Mouse (Mus musculus): ENCODE data around the gene Flywch1.
"Not testable (repeated sequence)": the region's sequence is repeated elsewhere in the genome, so short reads cannot be mapped to it uniquely, and the experiment has no call there.

Gene Flywch1

DNA sequence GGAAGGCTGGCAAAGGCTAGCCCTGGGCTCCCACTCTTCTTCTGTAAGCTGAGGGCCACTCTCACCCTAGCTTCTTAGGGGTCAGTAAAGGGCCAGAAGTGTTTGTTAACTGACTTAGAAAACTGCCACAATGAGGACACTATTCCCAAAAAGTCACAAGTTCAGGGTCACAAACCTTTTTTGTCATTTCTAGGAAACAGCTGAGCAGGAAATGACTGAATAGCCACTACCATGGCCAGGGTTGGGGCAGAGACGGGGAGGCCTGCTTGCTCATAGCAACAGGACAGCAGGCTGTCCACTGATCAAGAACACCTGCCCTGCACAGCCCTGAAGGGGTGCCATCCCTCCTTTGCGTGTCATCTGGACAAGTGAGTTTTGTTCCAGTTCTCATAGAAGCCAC, 5.7 kb upstream of the Flywch1 start:
- no peak for DNase-seq

DNA sequence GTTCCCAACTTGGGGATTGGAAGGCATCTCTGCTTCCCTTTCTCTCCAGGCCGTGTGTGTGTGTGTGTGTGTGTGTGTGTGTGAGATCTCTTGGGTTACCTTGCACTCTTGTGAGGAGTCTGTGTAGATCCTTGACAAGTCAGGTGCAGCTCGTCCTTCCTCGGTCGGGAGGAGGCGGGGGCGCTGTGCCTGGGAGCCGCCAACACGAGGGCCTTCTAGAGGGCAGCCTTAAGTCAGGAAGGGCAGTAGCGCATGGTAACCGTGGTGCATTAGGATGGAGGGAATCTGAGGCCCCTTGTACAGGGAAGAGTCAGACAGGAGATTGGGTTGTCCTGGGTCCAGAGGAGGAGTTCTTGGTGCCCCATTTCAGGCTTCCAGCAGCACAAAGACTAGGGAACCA, 4.8 kb upstream of the Flywch1 start:
- no peak for DNase-seq

DNA sequence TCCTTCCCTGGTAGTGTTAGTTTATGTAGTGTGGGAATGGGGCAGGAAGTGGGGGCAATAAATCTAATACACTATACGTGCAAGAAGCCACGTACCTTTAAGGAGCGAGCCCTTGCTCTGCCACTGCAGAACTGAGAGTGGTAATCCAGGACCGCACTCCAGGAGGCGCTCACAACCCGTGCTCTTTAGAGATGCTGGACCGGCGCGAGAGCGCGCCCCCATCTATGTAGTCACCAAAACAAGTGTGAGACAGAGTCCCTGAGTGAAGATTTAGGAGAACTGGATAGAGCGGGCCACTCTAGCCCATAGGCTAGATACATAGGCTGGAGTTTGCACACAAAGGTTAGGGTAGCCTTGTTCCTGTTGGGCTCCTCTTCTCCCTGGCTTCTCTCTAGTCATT, 2.7 kb upstream of the Flywch1 start:
- DNase-seq = peak; percentile 84 to 88

DNA sequence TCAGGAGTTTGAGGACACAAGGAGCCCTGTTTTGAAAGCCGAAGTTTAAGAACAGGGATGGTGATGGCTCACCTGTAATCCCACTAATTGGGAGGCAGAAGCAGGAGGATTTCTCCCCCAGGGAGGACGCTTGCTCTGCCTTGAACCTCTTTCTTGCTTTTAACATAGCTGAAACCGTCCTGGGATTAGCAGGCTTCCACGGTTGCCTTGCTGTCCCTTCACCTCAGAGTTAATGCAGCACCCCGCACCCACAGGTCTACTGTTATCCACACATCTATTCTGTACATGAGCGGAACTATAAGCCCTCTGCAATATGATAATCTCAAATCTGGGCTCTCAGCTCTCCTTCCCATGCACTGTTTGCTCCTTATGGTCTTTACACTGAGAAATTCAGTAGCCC, 2.3 kb upstream of the Flywch1 start:
- no peak for DNase-seq

DNA sequence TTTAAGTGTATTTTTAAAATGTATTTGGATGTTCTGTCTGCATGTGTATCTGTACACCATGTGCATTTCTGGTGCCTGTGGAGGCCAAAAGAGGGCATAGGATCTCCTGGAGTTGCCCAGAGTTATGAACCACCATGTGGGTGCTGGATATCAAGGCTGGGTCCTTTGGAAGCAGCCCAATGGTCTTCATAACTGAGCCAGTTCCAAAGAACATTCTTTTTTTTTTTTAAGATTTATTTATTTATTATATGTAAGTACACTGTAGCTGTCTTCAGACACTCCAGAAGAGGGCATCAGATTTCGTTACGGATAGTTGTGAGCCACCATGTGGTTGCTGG, 786 bp upstream of the Flywch1 start:
- not testable (repeated sequence) for DNase-seq

DNA sequence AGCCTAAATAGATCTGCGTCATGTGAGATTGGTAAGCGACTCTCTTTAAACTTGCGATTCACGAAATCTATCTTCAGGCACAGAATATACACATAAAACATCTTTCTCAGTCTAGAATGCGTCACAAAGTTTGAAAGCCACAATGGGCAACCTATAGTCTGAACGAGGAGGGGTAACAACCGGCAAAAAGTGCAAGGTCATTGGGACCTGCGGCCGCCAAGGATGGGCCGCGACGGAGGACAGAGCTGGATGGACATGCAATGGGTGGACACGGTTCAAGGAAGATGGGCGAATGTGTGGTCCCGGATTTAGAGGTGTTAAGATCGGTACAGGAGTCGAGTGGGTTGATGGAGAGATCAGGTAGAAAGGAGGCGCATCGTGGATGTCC, 512 bp downstream of the Flywch1 start:
- DNase-seq = no peak

DNA sequence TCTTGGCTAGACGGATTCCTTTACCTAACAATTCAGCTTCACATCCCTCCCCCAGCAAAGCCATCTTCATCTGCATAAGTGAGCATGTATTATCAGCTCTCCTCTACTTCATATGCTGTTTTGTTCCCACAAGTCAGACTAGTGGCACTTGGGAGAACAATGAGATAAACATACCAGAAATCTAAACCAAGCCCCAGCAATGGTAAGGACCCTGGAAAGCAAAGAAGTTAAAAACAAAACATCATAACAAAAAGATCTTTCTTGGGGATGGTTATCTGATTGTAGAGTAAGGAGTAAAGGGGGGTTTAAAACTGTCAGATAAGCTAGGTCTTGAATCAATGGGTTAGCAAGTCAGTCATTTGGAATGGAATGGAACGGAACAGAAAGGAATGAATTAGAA, 909 bp downstream of the Flywch1 start:
- no peak for DNase-seq

DNA sequence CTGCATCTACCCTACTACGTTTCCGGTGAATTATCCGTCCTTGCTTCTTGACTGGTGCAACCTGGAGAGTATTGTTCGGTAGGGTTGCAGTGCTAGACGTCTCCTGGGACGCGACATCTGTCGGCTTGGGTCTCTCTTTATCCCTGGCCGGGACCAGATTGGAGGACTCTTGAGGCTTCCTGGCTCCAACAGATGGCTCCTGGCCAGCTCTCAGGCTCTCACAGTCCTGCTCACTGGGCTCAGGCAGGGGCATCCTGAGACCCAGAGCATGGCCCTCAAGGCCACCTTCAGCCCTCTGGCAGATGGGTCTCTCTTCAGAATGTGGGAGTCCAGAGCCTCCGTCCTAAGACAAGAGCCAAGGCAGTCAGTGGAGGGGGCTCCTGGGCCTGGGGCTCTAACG, 8.4 kb downstream of the Flywch1 start:
- no peak for DNase-seq

DNA sequence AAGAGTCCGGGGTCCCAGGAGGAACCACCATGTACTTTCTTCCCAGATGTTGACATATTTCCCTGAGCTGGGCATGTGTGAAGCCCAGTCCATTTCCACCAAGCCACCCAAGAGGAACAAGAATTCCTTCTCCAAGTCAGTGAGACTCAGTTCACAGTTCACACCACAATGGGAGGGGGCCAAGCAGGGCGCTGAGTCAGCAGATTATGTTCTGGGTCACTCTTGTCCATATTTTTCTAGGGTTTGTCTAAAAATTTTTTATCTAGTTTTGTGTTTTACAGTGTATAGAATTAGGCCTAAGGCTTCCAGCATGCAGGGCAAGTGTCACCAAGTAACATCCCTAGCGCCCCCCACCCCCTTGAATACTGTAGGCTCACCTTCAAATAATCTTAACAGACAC, 10.2 kb downstream of the Flywch1 start:
- no peak for DNase-seq

DNA sequence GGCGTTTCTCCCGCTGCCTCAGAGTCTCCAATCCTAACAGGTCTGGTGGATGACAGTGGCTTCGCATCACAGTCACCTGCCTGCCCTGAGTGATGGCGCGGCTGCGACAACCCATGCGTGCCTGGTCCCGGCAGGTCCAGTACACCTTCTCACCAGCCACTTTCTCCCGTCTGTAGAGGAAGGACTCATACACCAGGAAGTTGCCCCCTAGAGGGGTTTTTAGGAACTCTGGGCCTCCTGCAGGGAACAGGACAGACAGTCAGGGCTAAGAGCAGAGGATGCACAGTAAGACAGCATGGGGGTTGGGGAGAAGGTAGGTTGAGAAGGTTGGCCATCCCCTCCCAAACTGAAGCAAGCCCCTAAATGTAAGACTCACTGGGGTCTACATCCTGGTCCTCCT, 11.2 kb downstream of the Flywch1 start:
- DNase-seq = no peak

DNA sequence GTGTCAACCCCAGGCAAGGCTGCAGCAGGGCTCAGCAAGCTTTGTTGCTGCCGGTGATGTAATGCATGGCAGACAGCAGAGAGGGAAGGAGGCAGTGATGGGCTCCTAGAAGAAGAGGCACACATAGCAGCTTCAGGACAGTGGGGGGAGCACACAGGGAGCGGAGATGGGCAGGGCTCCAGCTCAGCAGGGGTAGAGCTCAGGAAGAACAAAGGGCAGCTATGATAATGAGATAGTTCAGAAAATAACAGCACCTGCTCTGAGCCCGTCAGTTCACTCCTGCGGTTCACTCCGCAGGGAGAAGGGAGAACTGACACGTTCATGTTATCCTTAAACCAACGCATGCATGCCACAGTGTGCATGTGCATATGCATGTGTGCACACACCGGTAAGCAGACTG, 12.6 kb downstream of the Flywch1 start:
- no peak for DNase-seq

DNA sequence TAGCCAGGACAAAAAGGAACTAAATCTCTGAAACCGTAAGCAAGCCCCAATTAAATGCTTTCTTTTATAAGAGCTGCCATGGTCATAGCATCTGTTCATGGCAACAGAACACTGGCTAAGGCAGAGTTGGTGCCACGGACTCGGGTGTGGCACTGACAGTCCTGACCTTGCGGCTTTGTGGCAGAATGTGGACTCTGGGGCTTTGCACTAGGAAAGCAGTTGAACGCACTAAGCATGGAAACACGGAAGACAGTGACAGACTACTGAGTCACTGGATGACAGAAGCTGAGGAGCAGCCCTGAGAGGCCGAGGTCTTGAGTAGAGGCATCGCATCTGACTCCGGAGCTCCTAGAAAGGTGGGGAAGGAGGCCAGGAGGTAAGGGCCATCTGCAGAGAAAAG, 13.8 kb downstream of the Flywch1 start:
- no peak for DNase-seq

DNA sequence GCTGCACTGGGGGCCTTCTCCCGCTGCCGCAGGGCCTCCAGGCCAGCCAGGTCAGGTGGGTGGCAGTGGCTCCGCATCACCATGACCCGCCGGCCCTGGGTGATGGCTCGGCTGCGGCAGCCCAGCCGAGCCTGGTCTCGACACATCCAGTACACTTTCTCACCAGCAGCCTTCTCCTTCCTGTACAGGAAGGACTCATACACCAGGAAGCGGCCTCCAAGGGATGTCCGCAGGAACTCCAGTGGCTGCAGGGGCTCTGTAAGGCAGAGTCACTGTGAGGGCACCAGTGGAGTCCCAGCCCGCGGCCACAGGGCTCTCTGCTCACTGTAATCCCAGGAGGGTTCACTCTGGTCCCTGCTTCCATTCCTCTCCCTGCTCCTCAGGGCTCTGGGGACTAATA, 15.7 kb downstream of the Flywch1 start:
- DNase-seq = no peak

DNA sequence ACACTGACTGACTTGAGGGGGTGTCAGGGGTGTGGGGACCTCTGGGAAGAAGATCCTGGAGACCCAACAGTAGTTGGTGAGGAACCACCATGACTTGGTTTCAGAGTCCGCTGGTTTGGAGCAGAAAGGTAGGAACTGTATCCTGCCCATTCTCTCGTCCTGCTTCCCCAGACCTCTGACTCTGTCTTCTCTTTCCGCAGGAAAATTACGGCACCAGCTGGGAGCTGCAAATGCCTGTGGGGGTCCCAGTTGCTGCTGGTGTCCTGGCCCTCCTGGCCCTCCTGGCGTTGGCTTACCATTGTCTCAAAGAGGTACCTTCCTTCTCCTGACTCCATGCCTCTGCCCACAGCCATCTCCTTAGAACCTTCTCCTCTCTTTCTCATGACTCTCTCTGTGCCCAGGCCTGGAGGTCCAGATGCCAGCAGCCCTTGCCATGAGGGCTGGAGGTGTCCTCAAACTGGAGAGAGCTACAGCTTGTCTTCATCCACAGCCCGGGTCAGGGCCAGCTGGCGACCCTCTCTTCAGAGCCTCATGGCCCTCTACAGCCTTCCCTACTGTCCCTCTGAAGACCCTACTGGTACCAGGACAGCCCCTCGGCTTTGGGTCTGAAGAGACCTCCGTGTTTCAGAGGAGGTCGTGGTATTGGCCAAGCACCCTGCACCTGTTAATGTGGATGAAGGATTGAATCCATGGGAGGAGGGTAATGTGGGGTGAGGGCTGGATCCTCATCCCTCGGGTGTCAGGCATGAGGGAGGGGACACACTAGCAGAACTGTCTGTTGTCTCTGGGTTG, 21.8 kb downstream of the Flywch1 start:
- no peak for DNase-seq

DNA sequence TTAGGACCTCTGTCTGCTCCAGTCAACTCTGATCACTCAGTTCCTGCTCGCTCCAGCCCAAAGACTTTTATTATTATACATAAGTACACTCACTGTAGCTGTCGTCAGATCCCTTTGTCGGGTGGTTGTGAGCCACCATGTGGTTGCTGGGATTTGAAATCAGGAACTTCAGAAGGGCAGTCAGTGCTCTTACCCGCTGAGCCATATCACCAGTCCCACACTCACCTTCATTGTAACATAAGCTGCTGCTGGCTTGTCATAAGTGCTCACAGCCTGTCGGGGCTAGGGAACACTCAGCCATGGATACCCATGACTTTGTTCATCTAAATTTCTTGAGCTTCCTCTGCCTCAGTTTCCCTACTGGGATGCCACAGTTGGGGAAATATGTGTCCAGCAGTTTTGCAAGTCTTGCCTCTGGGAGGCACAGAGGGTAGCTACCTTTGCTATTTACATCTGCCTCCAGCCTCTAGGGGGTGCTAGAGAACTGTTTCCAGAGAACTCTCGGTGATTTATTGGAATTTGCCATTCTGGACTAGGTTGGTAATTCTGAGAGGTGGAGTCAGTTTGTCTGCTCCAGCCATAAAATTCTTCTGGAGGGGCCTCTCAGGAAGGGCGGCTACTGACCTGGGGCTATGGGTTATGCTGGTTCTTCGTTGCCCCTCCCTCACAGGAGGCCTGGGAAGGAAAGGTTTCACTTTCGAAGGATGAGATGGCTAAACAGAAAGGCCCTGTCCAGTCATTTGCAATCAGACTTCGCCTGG, 22.6 kb downstream of the Flywch1 start:
- DNase-seq = peak; percentile 35 to 53

DNA sequence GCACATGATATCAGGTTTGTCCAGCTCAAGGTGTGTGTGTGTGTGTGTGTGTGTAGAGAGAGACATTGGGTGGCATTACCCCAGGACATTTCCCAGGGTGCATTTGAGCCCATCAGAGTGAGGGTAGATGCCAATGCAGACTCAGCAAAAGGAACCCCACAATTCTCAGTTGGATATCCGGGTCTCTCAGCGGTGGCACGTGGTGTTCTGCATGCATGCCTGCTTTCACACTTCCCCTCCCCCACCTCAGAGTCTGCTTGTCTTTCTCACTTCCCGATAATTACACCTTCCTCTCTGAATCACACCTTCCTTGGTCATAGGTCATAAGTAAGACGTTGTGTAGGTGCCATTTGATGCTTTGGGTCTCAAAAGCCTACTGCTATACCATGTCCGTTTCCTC, 23.4 kb downstream of the Flywch1 start:
- DNase-seq = no peak

DNA sequence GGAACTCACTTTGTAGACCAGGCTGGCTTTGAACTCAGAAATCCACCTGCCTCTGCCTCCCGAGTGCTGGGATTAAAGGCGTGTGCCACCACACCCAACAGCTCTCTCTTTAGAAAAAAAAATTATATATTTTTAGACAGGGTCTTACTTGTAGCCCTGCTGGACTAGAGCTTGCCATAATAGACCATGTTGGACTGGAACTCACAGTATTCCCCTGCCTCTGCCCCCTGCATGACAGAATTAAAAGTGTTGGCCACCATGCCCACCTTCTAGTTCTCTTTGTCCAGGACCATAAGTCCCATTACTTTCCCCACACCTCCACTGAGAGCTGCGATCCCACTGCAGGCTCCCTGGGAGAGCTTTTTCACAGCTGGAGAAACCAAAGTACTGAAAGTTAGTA, 23.9 kb downstream of the Flywch1 start:
- DNase-seq = no peak

DNA sequence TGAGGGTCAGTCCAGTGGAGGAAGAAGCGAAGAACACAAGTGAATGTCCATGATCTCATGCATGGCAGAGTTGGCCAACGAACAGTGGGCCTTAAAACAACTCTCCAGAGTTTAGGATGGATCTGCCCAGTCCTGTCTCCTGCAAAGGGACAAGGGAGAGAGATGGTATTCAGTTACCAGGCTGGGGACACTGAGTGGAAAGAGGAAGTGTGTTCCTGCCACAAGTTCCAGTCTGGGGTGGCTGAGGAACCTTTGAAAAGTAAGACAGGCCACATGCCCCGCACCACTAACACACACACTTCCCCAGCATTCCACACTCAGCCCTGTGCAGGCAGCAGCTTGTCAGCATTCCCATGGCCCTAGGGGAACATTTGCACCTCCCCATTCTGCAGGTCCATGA, 24.6 kb downstream of the Flywch1 start:
- no peak for DNase-seq

DNA sequence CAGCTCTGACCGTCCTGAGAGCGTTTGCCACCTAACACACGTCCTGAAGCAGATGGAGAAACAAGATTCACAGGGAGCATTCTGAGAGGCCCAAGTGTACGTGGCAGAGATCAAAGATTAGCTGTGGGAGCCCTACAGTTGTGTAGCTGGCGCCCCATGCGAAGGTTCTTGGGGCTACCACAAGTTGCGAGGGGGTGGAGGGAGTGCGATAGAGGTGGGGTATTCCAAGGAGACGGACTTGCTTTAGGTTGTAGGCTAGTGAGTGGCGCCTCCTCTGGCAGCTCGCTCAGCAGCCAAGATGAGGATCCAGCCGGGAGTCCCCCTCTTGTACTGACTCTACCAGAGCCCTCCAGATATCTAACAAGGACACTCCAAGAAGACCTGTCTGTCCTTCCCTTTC, 25.1 kb downstream of the Flywch1 start:
- peak; percentile 21 to 41 for DNase-seq

DNA sequence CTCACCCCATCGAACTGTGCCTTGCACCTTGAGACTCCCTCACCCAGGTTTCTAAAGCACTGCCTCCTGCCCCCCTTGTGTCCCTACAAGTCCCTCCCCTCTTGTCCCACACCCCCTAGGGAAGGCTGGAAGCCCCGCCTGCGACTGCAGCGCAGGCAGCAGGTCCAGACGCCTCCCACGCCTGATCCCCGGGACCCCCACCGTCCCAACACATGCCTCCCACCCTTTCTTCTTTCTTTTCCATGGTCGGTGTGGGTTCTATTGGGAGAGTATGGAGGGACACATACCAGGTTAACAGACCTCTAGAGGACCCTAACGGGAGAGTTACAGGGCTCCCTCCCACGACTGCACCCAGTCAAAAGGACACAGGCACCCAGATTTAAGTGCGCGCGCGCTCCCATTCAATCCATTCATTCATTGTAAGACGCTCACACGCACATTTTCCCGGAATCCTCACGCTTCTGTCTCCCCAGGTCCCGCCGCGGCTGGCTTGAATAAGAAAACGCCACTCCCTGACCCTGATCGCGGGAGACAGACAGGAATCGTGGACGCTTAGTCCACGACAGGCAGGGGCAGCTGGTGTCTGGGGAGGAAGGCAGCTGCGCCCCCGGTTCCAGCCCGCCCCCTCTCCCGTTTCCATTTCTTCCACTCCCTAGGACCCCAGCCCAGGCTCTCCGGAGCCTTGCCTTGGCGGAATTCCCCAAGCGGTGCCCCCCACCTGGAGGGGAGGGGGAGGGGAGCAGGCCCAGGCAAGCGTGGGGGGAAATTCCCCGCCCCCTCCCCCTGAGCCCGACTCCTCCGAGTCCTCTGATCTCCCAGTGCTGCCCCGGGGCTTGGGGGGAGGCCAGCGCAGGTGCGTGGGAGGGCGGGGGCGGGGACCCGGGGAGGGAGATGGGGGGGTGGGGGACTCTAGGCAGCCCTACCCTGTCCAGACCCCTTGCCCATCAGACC, 25.8 kb downstream of the Flywch1 start, which contains the start of gene Kremen2:
Gene Kremen2 (minus strand): TSS at position 533 of the 951 bp plus-strand sequence.
- peak; percentile 44 to 63 for DNase-seq

DNA sequence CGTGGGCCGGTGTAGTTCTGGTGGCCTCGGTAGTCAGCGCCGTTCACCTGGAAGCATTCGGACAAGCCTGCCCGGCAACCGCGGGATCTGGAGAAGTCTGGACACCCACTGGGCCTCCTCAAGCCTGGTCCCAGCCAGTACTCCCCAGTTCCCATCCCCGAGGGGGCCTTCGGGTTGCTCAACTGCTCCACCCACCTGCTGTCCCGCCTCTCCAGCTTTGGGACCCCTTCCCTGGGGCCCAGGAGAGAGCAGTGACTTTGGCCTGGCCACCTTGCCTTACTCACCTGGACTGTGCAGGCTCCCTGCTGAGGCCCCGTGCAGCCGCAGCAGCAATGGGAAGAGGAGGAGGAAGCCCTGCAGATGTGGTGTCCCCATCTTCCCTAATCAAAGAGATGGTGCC, 26.8 kb downstream of the Flywch1 start:
- peak in 1 of 2 experiments; percentile 20 for DNase-seq

DNA sequence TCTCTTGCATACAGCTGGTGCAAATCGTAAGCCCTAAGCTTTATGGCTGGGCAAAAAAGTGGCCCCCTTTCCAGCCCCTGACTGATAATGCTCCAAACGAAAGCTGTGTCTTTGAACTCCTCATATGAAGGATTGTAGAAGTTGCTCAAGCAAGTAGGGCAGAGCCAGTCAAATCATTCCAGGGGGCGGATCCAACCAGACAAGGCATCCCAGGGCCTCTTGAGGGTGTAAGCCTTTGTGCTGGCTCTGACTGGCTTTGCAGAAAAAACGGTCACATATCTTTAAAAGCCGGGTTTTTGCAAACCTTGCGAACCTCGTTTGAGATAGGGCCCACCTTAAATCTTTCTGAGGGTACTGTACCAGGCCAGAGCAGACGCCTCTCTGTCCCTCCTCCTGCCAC, 27.3 kb downstream of the Flywch1 start:
- DNase-seq = no peak

DNA sequence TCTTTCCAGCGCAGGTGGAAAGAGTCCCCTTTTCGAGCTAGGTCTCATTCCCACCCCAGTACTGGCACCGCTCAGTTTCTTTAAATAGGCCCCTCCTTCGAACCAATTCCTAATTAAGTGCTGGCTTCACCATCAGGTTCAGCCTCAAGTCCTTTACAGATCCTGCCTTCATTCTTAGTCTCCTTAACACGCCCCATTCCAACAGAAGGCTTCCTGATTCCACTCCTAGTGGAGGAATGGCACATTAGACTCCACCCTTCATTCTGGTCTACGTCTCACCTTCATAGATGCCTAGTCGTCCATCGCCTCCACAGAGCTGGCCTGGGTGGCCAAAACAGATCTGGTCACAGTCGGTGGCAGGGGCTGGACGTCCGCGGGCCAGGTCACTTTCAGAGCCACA, 28.5 kb downstream of the Flywch1 start:
- no peak for DNase-seq
